Mouse (Mus musculus): ENCODE results near the gene Cd44. TPM values are rescaled to one million over a fixed set of nuclear protein-coding genes. Genes with fewer than 3 reads are reported as not detected.

Cd44 gene
- polyA plus RNA-seq, 1 experiment from 2014 or later: 24.8 TPM

GRCm38 (mm10) chr2:102809436-102809835 lies 92.0 kb downstream of the Cd44 start:
- WGBS (ENCODE audit: insufficient replicate concordance): 84% methylated on average over 1 of the region's 1 CpGs
- H3K36me3 ChIP-seq (ENCODE audit: control insufficient read depth, insufficient read depth, low read length): no peaks in the 10 kb centered on the region; the same call in 1 of the 2 replicates
- H3K9me3 ChIP-seq (replicated peaks; ENCODE audit: control insufficient read depth, low read length): no peaks in the 10 kb centered on the region
- H3K4me1 ChIP-seq (ENCODE audit: control insufficient read depth, insufficient read depth, low read length): no peaks in the 10 kb centered on the region
- no peaks in the 10 kb centered on the region for H3K27me3 ChIP-seq (ENCODE audit: control insufficient read depth, insufficient read depth, low read length)
- H3K4me3 ChIP-seq (ENCODE audit: low read depth, low read length): no peak overlapping the region
- no peak overlapping the region for H3K27ac ChIP-seq (ENCODE audit: low read depth, low read length)
- ATAC-seq (replicated peaks; ENCODE audit: insufficient number of reproducible peaks, low FRiP score, low TSS enrichment): no peak
- H3K4me2 ChIP-seq: no peak overlapping the region
- H3K9ac ChIP-seq (ENCODE audit: low read depth, low read length): no peak overlapping the region

- Histone ChIP-seq H3K36me3 (ENCODE audit: control insufficient read depth, insufficient read depth, low read length) (no peaks in the 10 kb centered on the region), H3K27me3 (ENCODE audit: control insufficient read depth, insufficient read depth, low read length) (no peaks in the 10 kb centered on the region), H3K9ac (ENCODE audit: low read depth, low read length) (no peak overlapping the region), H3K9me3 (replicated peaks; ENCODE audit: control insufficient read depth, low read length) (no peaks in the 10 kb centered on the region), H3K4me1 (ENCODE audit: control insufficient read depth, insufficient read depth, low read length) (no peaks in the 10 kb centered on the region), H3K27ac (ENCODE audit: low read depth, low read length) (no peak overlapping the region), H3K4me3 (ENCODE audit: low read depth, low read length) (no peak overlapping the region), H3K4me2 (no peak overlapping the region)
- 32% methylated on average over 3 of the region's 3 CpGs for WGBS (ENCODE audit: insufficient replicate concordance)
- ATAC-seq (replicated peaks; ENCODE audit: insufficient number of reproducible peaks, low FRiP score, low TSS enrichment): no peak
Observed at GRCm38 (mm10) chr2:102807633-102808032, 93.8 kb downstream of the Cd44 start.

GRCm38 (mm10) chr2:102805761-102806496 lies 95.5 kb downstream of the Cd44 start:
- no peak overlapping the region for H3K9ac ChIP-seq (ENCODE audit: low read depth, low read length)
- H3K4me1 ChIP-seq (ENCODE audit: control insufficient read depth, insufficient read depth, low read length): no peaks in the 10 kb centered on the region
- H3K4me2 ChIP-seq: no peak overlapping the region
- no peak overlapping the region for H3K4me3 ChIP-seq (ENCODE audit: low read depth, low read length)
- H3K36me3 ChIP-seq (ENCODE audit: control insufficient read depth, insufficient read depth, low read length): no peaks in the 10 kb centered on the region
- 71% methylated on average over 4 of the region's 4 CpGs for WGBS (ENCODE audit: insufficient replicate concordance)
- no peak overlapping the region for H3K27ac ChIP-seq (ENCODE audit: low read depth, low read length)
- ATAC-seq (replicated peaks; ENCODE audit: insufficient number of reproducible peaks, low FRiP score, low TSS enrichment): no peak
- H3K9me3 ChIP-seq (replicated peaks; ENCODE audit: control insufficient read depth, low read length): no peaks in the 10 kb centered on the region
- no peaks in the 10 kb centered on the region for H3K27me3 ChIP-seq (ENCODE audit: control insufficient read depth, insufficient read depth, low read length)

GRCm38 (mm10) chr2:102805283-102805682 lies 96.2 kb downstream of the Cd44 start:
- Histone ChIP-seq H3K4me3 (ENCODE audit: low read depth, low read length) (no peak overlapping the region), H3K9me3 (replicated peaks; ENCODE audit: control insufficient read depth, low read length) (no peaks in the 10 kb centered on the region), H3K4me2 (no peak overlapping the region), H3K36me3 (ENCODE audit: control insufficient read depth, insufficient read depth, low read length) (no peaks in the 10 kb centered on the region), H3K27ac (ENCODE audit: low read depth, low read length) (no peak overlapping the region), H3K4me1 (ENCODE audit: control insufficient read depth, insufficient read depth, low read length) (no peaks in the 10 kb centered on the region), H3K9ac (ENCODE audit: low read depth, low read length) (no peak overlapping the region), H3K27me3 (ENCODE audit: control insufficient read depth, insufficient read depth, low read length) (no peaks in the 10 kb centered on the region)
- ATAC-seq (replicated peaks; ENCODE audit: insufficient number of reproducible peaks, low FRiP score, low TSS enrichment): no peak
- 67% methylated on average over 6 of the region's 6 CpGs for WGBS (ENCODE audit: insufficient replicate concordance)

- WGBS (ENCODE audit: insufficient replicate concordance): 41% methylated on average over 2 of the region's 2 CpGs
- H3K9ac ChIP-seq (ENCODE audit: low read depth, low read length): no peak overlapping the region
- no peaks in the 10 kb centered on the region for H3K4me1 ChIP-seq (ENCODE audit: control insufficient read depth, insufficient read depth, low read length)
- no peak overlapping the region for H3K4me2 ChIP-seq
- H3K36me3 ChIP-seq (ENCODE audit: control insufficient read depth, insufficient read depth, low read length): no peaks in the 10 kb centered on the region
- ATAC-seq (replicated peaks; ENCODE audit: insufficient number of reproducible peaks, low FRiP score, low TSS enrichment): no peak
- no peaks in the 10 kb centered on the region for H3K27me3 ChIP-seq (ENCODE audit: control insufficient read depth, insufficient read depth, low read length)
- no peak overlapping the region for H3K4me3 ChIP-seq (ENCODE audit: low read depth, low read length)
- no peaks in the 10 kb centered on the region for H3K9me3 ChIP-seq (replicated peaks; ENCODE audit: control insufficient read depth, low read length)
- no peak overlapping the region for H3K27ac ChIP-seq (ENCODE audit: low read depth, low read length)
Observed at GRCm38 (mm10) chr2:102804109-102804508, 97.4 kb downstream of the Cd44 start.

- Histone ChIP-seq H3K27me3 (ENCODE audit: control insufficient read depth, insufficient read depth, low read length) (no peaks in the 10 kb centered on the region), H3K4me3 (ENCODE audit: low read depth, low read length) (no peak overlapping the region), H3K4me2 (no peak overlapping the region), H3K9ac (ENCODE audit: low read depth, low read length) (no peak overlapping the region), H3K9me3 (replicated peaks; ENCODE audit: control insufficient read depth, low read length) (no peaks in the 10 kb centered on the region), H3K36me3 (ENCODE audit: control insufficient read depth, insufficient read depth, low read length) (no peaks in the 10 kb centered on the region), H3K4me1 (ENCODE audit: control insufficient read depth, insufficient read depth, low read length) (no peaks in the 10 kb centered on the region), H3K27ac (ENCODE audit: low read depth, low read length) (no peak overlapping the region)
- no peak for ATAC-seq (replicated peaks; ENCODE audit: insufficient number of reproducible peaks, low FRiP score, low TSS enrichment)
- 87% methylated on average over 1 of the region's 1 CpGs for WGBS (ENCODE audit: insufficient replicate concordance)
Observed at GRCm38 (mm10) chr2:102801899-102802298, 99.6 kb downstream of the Cd44 start.

- H3K27ac ChIP-seq (ENCODE audit: low read depth, low read length): no peak overlapping the region
- H3K4me3 ChIP-seq (ENCODE audit: low read depth, low read length): no peak overlapping the region
- no peak overlapping the region for H3K4me2 ChIP-seq
- WGBS (ENCODE audit: insufficient replicate concordance): 57% methylated on average over 2 of the region's 2 CpGs
- ATAC-seq (replicated peaks; ENCODE audit: insufficient number of reproducible peaks, low FRiP score, low TSS enrichment): no peak
- H3K36me3 ChIP-seq (ENCODE audit: control insufficient read depth, insufficient read depth, low read length): no peaks in the 10 kb centered on the region
- H3K9me3 ChIP-seq (replicated peaks; ENCODE audit: control insufficient read depth, low read length): no peaks in the 10 kb centered on the region
- no peaks in the 10 kb centered on the region for H3K27me3 ChIP-seq (ENCODE audit: control insufficient read depth, insufficient read depth, low read length)
- H3K4me1 ChIP-seq (ENCODE audit: control insufficient read depth, insufficient read depth, low read length): no peaks in the 10 kb centered on the region
- H3K9ac ChIP-seq (ENCODE audit: low read depth, low read length): no peak overlapping the region
Observed at GRCm38 (mm10) chr2:102798149-102798548, 103.3 kb downstream of the Cd44 start.

- Histone ChIP-seq H3K27me3 (ENCODE audit: control insufficient read depth, insufficient read depth, low read length) (no peaks in the 10 kb centered on the region), H3K9ac (ENCODE audit: low read depth, low read length) (no peak overlapping the region), H3K36me3 (ENCODE audit: control insufficient read depth, insufficient read depth, low read length) (no peaks in the 10 kb centered on the region), H3K4me2 (no peak overlapping the region), H3K4me1 (ENCODE audit: control insufficient read depth, insufficient read depth, low read length) (no peaks in the 10 kb centered on the region), H3K27ac (ENCODE audit: low read depth, low read length) (no peak overlapping the region), H3K4me3 (ENCODE audit: low read depth, low read length) (no peak overlapping the region), H3K9me3 (replicated peaks; ENCODE audit: control insufficient read depth, low read length) (no peaks in the 10 kb centered on the region)
- WGBS (ENCODE audit: insufficient replicate concordance): 71% methylated on average over 3 of the region's 3 CpGs
- ATAC-seq (replicated peaks; ENCODE audit: insufficient number of reproducible peaks, low FRiP score, low TSS enrichment): no peak
Observed at GRCm38 (mm10) chr2:102795034-102795433, 106.4 kb downstream of the Cd44 start.

- no peak overlapping the region for H3K4me3 ChIP-seq (ENCODE audit: low read depth, low read length)
- 85% methylated on average over 6 of the region's 6 CpGs for WGBS (ENCODE audit: insufficient replicate concordance)
- H3K4me1 ChIP-seq (ENCODE audit: control insufficient read depth, insufficient read depth, low read length): no peaks in the 10 kb centered on the region
- H3K27ac ChIP-seq (ENCODE audit: low read depth, low read length): no peak overlapping the region
- H3K36me3 ChIP-seq (ENCODE audit: control insufficient read depth, insufficient read depth, low read length): no peaks in the 10 kb centered on the region
- H3K9me3 ChIP-seq (replicated peaks; ENCODE audit: control insufficient read depth, low read length): no peaks in the 10 kb centered on the region
- no peak overlapping the region for H3K4me2 ChIP-seq
- H3K27me3 ChIP-seq (ENCODE audit: control insufficient read depth, insufficient read depth, low read length): no peaks in the 10 kb centered on the region
- ATAC-seq (replicated peaks; ENCODE audit: insufficient number of reproducible peaks, low FRiP score, low TSS enrichment): no peak
- no peak overlapping the region for H3K9ac ChIP-seq (ENCODE audit: low read depth, low read length)
Observed at GRCm38 (mm10) chr2:102792804-102793203, 108.7 kb downstream of the Cd44 start.

All from heart, embryonic 11.5 days (tissue).